Mouse (Mus musculus): ENCODE measurements around the gene Fkbpl.
A peak's percentile ranks its signal among the peaks of the same experiment; 100 is the strongest.

The Fkbpl gene

GRCm38 (mm10) chr17:34644608-34645007 lies at the start of gene Fkbpl:
TSS of gene Fkbpl (plus strand) at chr17:34644764.
- DNase-seq (ENCODE audit: low read depth): peak; percentile 98

DNA sequence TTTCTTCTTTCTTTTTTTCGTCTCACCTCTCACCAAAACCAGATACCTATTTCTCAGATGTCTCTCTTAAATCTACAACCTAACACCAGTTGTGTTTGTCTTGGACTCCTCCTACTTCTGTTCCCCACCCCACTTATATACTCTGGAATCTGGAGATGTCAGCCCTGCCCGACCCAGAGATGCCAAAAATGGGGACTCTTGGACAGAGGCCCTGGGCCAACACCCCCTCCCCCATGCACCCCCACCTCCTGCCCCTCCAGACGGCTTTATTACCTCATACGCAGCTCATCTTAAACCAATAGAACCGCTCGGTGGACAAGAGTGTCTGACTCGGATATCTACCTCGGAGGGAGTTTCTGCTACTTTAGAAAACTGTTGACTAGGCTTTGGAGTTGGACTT lies 48.5 kb upstream of the Fkbpl start:
- DNase-seq (ENCODE audit: low read depth): no peak

DNA sequence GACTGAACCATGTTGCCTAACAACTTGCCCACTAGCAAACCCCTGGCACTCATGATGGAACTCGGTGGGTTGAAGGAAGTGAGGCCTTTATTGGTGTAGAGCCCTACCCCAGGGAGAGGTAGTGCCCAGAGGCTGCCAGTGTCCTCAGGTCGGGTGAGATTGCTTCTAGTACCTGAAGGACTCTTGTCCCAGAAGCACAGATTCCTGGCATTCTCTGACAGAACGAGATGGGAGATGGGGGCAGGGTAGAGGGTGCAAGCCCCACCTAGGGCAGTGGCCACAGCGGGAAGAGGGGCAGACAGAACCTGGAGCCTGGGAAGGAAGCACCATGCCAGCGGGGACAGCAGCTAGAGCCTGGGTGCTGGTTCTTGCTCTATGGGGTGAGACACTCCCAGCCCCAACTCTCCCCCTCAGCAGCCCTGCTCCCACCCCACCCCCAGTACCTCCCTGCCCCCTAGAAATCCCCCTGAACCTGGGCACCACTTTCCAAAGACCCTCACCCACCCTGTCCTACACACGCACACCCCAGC lies 46.9 kb upstream of the Fkbpl start, which contains the start of gene Ager:
Ager (plus strand) TSS at position 297 of the 530 bp plus-strand sequence.
- DNase-seq (ENCODE audit: low read depth): no peak

DNA sequence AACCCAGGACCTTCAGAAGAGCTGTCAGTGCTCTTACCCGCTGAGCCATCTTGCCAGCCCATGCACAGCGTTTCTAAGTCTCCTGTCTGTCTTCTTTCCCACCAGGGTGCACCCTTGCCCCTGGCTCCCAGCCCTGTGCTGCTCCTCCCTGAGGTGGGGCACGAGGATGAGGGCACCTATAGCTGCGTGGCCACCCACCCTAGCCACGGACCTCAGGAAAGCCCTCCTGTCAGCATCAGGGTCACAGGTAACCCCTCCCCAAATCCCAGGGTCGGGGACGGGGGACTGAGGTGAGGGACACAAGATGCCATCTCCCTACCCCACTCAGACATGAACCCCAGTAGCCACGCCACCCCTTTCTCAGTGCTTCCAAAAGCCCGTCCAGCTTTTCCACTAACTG lies 44.7 kb upstream of the Fkbpl start:
- DNase-seq (ENCODE audit: low read depth): no peak

DNA sequence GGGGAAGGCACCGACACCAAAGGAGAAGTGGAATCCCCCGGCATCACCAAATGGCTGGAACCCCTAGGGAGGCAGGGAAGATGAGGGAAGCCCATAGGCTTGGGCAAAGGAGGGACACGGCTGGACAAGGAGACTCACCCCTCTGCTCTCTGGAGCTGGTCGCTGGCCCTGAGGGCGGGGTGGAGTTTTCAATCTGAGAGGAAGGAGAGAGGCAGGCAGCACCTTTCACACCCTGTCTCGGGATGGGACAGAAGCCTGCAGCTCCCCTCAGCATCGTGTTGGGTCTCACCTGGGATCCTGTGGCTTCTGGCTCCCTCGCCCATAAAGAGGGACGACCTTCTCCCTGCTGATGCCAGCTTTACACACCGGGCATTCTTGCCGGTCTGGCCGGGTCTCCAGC lies 42.8 kb upstream of the Fkbpl start:
- no peak for DNase-seq (ENCODE audit: low read depth)

- peak; percentile 100 for DNase-seq (ENCODE audit: low read depth)
These were observed 41.0 kb upstream of the Fkbpl start, which contains the start of gene Rnf5 for GRCm38 (mm10) chr17:34603375-34604060. TSS of gene Rnf5 (minus strand) at chr17:34603690.

- peak; percentile 98 for DNase-seq (ENCODE audit: low read depth)
These were observed 40.5 kb upstream of the Fkbpl start, which contains the start of gene Agpat1 for GRCm38 (mm10) chr17:34604061-34604508. TSS of gene Agpat1 (plus strand) at chr17:34604262.

GRCm38 (mm10) chr17:34604511-34605237 lies 39.9 kb upstream of the Fkbpl start:
- no peak for DNase-seq (ENCODE audit: low read depth)

GRCm38 (mm10) chr17:34605609-34606008 lies 39.0 kb upstream of the Fkbpl start:
- peak; percentile 86 for DNase-seq (ENCODE audit: low read depth)

GRCm38 (mm10) chr17:34606186-34607039 lies 38.2 kb upstream of the Fkbpl start:
- no peak for DNase-seq (ENCODE audit: low read depth)

DNA sequence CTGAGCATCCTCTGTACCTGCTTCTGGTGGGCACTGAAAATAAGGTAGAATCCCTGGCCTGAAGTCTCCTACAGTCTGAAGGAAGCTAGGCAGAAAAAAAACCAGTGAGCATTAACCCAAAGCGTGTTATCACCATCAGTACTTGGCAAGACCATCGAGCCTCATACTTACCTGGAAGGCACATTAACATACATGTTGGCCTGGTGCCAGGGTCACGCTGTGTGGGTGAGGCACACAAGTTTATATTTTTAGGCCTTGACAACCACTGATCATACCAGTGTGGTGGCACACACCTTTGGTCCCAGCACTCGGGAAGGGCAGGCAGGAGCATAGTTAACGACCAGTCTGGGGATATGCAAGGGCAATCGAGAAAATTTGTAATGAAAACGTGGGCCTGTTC lies 36.6 kb upstream of the Fkbpl start:
- DNase-seq (ENCODE audit: low read depth): no peak

DNA sequence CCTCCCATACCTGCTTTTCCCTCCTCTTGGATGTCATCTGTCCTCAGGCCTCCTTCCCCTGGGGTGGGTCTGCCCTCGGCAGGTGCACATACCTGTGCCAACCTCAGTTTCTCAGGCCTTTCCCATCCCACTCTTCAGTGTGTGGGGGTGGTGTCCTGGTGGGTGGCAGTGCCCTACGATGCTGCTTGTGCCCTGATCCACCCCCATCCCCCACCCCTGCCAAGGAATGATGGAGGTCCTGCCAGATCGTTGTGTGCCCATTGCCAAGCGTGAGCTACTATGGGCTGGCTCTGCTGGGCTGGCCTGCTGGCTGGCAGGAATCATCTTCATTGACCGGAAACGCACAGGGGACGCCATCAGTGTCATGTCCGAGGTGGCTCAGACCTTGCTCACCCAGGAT lies 33.5 kb upstream of the Fkbpl start:
- DNase-seq (ENCODE audit: low read depth): no peak

DNA sequence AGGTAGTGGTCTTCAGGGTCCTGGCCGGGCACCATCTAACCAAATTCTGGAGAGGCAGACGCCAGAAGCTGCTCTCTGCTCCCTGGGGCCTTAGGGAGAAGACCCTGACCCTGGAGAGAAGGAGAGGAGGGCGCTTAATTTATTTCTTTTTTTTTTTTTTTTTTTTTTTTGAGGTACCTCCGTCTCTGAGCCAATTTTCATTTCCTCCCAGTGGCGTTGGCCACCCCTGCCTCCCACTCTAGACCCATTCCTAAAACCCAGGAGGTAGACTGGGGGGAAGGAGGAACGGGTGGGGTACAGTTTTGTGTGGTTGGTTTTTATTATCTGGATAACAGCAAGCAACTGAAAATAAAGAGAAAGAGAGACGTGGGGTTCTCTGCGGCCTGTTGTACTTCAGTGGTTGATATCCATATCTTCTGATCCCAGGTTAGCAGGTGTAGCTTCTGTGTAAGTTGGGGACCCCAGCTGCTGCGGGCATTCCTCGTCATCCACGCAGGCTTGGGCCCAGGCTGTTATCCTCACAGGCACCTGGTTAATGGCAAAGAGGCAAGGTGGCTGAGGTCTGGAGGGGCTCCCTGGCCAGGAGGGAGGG lies 31.4 kb upstream of the Fkbpl start:
- DNase-seq (ENCODE audit: low read depth): no peak

DNA sequence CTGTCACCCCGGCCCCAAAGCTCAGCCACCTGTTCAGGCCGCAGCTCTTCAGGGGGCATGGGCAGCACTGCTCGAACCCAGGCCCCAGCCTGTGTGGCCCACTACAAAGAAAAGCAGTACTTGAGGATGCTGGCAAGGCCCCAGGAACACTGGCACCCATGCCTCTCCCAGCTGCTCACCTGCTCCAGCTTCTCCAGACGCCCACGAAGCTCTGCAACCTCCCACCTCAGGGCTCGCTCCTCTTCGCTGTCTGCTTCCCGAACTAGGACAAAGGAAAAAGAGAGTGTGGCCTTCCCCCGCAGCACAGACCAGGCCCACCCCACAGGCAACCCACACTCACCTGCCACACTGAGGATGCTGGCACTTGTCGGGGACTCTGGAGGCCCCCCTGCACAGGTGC lies 30.7 kb upstream of the Fkbpl start:
- DNase-seq (ENCODE audit: low read depth): no peak

GRCm38 (mm10) chr17:34615871-34616270 lies 28.7 kb upstream of the Fkbpl start, which contains the start of gene Egfl8:
TSS of gene Egfl8 (minus strand) at chr17:34615971.
- no peak for DNase-seq (ENCODE audit: low read depth)

GRCm38 (mm10) chr17:34618999-34619398 lies 25.6 kb upstream of the Fkbpl start:
- DNase-seq (ENCODE audit: low read depth): peak; percentile 87

DNA sequence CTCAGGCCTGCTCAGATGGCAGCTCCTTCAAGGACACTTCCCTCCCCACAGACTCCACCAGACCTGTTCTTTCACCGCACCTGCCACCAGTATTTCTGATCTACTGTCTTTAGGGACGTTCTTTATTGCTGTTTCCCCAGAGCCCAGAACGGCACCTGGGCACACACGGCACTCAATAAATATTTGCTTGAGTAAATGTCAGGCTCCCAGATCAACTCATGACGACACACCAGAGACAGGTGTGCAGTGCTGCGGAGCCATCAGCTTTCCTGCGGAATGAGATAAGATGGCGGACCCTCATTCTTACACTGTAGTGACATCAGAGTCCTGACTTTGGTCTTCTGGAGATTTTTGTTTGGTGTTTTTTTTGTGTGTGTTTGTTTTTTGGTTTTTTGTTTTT lies 23.6 kb upstream of the Fkbpl start:
- DNase-seq (ENCODE audit: low read depth): no peak

- DNase-seq (ENCODE audit: low read depth): no peak
These were observed 21.4 kb upstream of the Fkbpl start for GRCm38 (mm10) chr17:34623161-34623560.

- DNase-seq (ENCODE audit: low read depth): no peak
These were observed 19.6 kb upstream of the Fkbpl start for GRCm38 (mm10) chr17:34624981-34625380.

DNA sequence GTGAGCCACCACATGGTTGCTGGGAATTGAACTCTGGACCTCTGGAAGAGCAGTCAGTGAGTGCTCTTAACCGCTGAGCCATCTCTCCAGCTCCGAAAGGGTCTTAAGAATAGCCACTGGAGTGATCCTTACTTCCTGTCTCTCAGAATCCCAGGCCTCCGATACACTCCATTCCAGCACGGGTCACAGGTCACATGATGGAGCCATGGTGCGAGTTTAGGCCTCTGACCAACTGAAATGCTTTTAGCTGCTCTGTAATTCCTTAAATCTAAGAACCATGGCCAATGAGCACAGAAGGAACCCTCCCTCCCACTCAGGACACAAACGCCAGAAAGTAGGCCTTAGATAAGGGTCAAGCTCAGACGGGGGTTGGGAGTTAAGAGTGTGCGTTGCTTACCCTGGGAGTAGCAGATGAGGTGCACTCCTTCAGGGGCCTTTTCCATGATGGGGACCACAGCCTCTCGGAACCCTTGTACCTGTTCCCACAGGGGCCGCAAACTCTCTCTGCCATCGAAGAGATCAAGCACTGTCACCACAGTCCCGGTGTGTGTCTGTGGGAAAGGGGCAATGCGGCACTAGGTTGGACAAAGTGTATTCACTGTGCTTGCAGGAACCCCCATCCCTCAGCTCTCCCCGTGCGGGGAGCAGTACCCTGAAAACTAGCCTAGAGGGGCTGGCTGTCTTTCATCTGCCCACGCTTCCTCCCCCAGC lies 18.3 kb upstream of the Fkbpl start:
- no peak for DNase-seq (ENCODE audit: low read depth)

GRCm38 (mm10) chr17:34626773-34627092 lies 17.8 kb upstream of the Fkbpl start:
- DNase-seq (ENCODE audit: low read depth): no peak
